Mouse (Mus musculus): ENCODE results near the gene Ctbp2. TPM values are rescaled to one million over a fixed set of nuclear protein-coding genes. Genes with fewer than 3 reads are reported as not detected.
A peak's percentile ranks its signal among the peaks of the same experiment; 100 is the strongest.

The Ctbp2 gene
- polyA plus RNA-seq, 1 experiment from 2014 or later: 117 TPM

GRCm38 (mm10) chr7:133067321-133067841 is 56.8 kb downstream of the Ctbp2 start:
- H3K4me3 ChIP-seq: no peak overlapping the region
- H3K36me3 ChIP-seq (replicated peaks): peaks cover 92% of the 10 kb centered on the region
- 67% methylated on average over 7 of the region's 7 CpGs for WGBS
- H3K9me3 ChIP-seq: no peaks in the 10 kb centered on the region
- H3K27me3 ChIP-seq (replicated peaks; ENCODE audit: low read depth, poor library complexity, severe bottlenecking): no peaks in the 10 kb centered on the region
- DNase-seq (ENCODE audit: low spot score): no peak
- H3K4me1 ChIP-seq: peaks cover 47% of the 10 kb centered on the region
- peak overlapping the region; percentile 49; the same call in 1 of the 2 replicates for H3K27ac ChIP-seq (replicated peaks)

- Histone ChIP-seq H3K4me1 (peaks cover 41% of the 10 kb centered on the region), H3K36me3 (replicated peaks) (peaks cover 91% of the 10 kb centered on the region)
- WGBS: 65% methylated on average over 6 of the region's 6 CpGs
Measured at GRCm38 (mm10) chr7:133066776-133067175, 57.4 kb downstream of the Ctbp2 start.

GRCm38 (mm10) chr7:133062055-133062454 is 62.1 kb downstream of the Ctbp2 start:
- peaks cover 85% of the 10 kb centered on the region for H3K36me3 ChIP-seq (replicated peaks)
- 92% methylated on average over 3 of the region's 3 CpGs for WGBS
- peaks cover 41% of the 10 kb centered on the region for H3K4me1 ChIP-seq
- no peak for DNase-seq (ENCODE audit: low spot score)
- H3K27me3 ChIP-seq (replicated peaks; ENCODE audit: low read depth, poor library complexity, severe bottlenecking): no peaks in the 10 kb centered on the region
- no peak overlapping the region for H3K4me3 ChIP-seq
- no peak overlapping the region for H3K27ac ChIP-seq (replicated peaks)
- H3K9me3 ChIP-seq: no peaks in the 10 kb centered on the region

More at GRCm38 (mm10) chr7:133066776-133067175, 57.4 kb downstream of the Ctbp2 start:
- DNase-seq (ENCODE audit: low spot score): no peak
- Histone ChIP-seq H3K27ac (replicated peaks) (no peak overlapping the region), H3K4me3 (no peak overlapping the region), H3K27me3 (replicated peaks; ENCODE audit: low read depth, poor library complexity, severe bottlenecking) (no peaks in the 10 kb centered on the region), H3K9me3 (no peaks in the 10 kb centered on the region)

- Histone ChIP-seq H3K4me1 (peaks cover 35% of the 10 kb centered on the region), H3K9me3 (no peaks in the 10 kb centered on the region), H3K4me3 (no peak overlapping the region), H3K36me3 (replicated peaks) (peaks cover 86% of the 10 kb centered on the region), H3K27me3 (replicated peaks; ENCODE audit: low read depth, poor library complexity, severe bottlenecking) (no peaks in the 10 kb centered on the region), H3K27ac (replicated peaks) (no peak overlapping the region)
- no peak for DNase-seq (ENCODE audit: low spot score)
- WGBS: 93% methylated on average over 6 of the region's 6 CpGs
Measured at GRCm38 (mm10) chr7:133060170-133060569, 64.0 kb downstream of the Ctbp2 start.

GRCm38 (mm10) chr7:133059517-133060104 is 64.5 kb downstream of the Ctbp2 start:
- Histone ChIP-seq H3K4me3 (no peak overlapping the region), H3K27ac (replicated peaks) (no peak overlapping the region), H3K27me3 (replicated peaks; ENCODE audit: low read depth, poor library complexity, severe bottlenecking) (no peaks in the 10 kb centered on the region), H3K9me3 (no peaks in the 10 kb centered on the region), H3K4me1 (peaks cover 35% of the 10 kb centered on the region), H3K36me3 (replicated peaks) (peaks cover 86% of the 10 kb centered on the region)
- no peak for DNase-seq (ENCODE audit: low spot score)
- 78% methylated on average over 9 of the region's 9 CpGs for WGBS

- Histone ChIP-seq H3K9me3 (no peaks in the 10 kb centered on the region), H3K27me3 (replicated peaks; ENCODE audit: low read depth, poor library complexity, severe bottlenecking) (no peaks in the 10 kb centered on the region), H3K4me1 (peaks cover 35% of the 10 kb centered on the region), H3K4me3 (no peak overlapping the region), H3K36me3 (replicated peaks) (peaks cover 86% of the 10 kb centered on the region), H3K27ac (replicated peaks) (peak overlapping the region; percentile 40; the same call in 1 of the 2 replicates)
- WGBS: 80% methylated on average over 6 of the region's 6 CpGs
- no peak for DNase-seq (ENCODE audit: low spot score)
Measured at GRCm38 (mm10) chr7:133059150-133059509, 65.0 kb downstream of the Ctbp2 start.

- no peak for DNase-seq (ENCODE audit: low spot score)
- H3K9me3 ChIP-seq: no peaks in the 10 kb centered on the region
- H3K27ac ChIP-seq (replicated peaks): peak overlapping the region; percentile 40; the same call in 1 of the 2 replicates
- no peak overlapping the region for H3K4me3 ChIP-seq
- no peaks in the 10 kb centered on the region for H3K27me3 ChIP-seq (replicated peaks; ENCODE audit: low read depth, poor library complexity, severe bottlenecking)
- 94% methylated on average over 12 of the region's 12 CpGs for WGBS
- H3K4me1 ChIP-seq: peaks cover 38% of the 10 kb centered on the region
- H3K36me3 ChIP-seq (replicated peaks): peaks cover 86% of the 10 kb centered on the region
Measured at GRCm38 (mm10) chr7:133058496-133059149, 65.5 kb downstream of the Ctbp2 start.

- no peak for DNase-seq (ENCODE audit: low spot score)
- Histone ChIP-seq H3K36me3 (replicated peaks) (peaks cover 92% of the 10 kb centered on the region), H3K9me3 (no peaks in the 10 kb centered on the region), H3K27ac (replicated peaks) (no peak overlapping the region), H3K4me1 (peaks cover 38% of the 10 kb centered on the region), H3K4me3 (no peak overlapping the region), H3K27me3 (replicated peaks; ENCODE audit: low read depth, poor library complexity, severe bottlenecking) (no peaks in the 10 kb centered on the region)
- 94% methylated on average over 8 of the region's 8 CpGs for WGBS
Measured at GRCm38 (mm10) chr7:133056924-133057323, 67.2 kb downstream of the Ctbp2 start.

- DNase-seq (ENCODE audit: low spot score): no peak
- Histone ChIP-seq H3K36me3 (replicated peaks) (peaks cover 91% of the 10 kb centered on the region), H3K4me1 (peaks cover 27% of the 10 kb centered on the region), H3K9me3 (no peaks in the 10 kb centered on the region), H3K27me3 (replicated peaks; ENCODE audit: low read depth, poor library complexity, severe bottlenecking) (no peaks in the 10 kb centered on the region), H3K27ac (replicated peaks) (no peak overlapping the region), H3K4me3 (no peak overlapping the region)
- 88% methylated on average over 5 of the region's 5 CpGs for WGBS
Measured at GRCm38 (mm10) chr7:133054486-133054885, 69.7 kb downstream of the Ctbp2 start.

- no peak overlapping the region for H3K27ac ChIP-seq (replicated peaks)
- H3K4me1 ChIP-seq: peaks cover 23% of the 10 kb centered on the region
- H3K36me3 ChIP-seq (replicated peaks): peaks cover 87% of the 10 kb centered on the region
- no peak overlapping the region for H3K4me3 ChIP-seq
- WGBS: 79% methylated on average over 9 of the region's 9 CpGs
- no peaks in the 10 kb centered on the region for H3K27me3 ChIP-seq (replicated peaks; ENCODE audit: low read depth, poor library complexity, severe bottlenecking)
- DNase-seq (ENCODE audit: low spot score): no peak
- H3K9me3 ChIP-seq: no peaks in the 10 kb centered on the region
Measured at GRCm38 (mm10) chr7:133053757-133054156, 70.4 kb downstream of the Ctbp2 start.

GRCm38 (mm10) chr7:133052819-133053218 is 71.3 kb downstream of the Ctbp2 start:
- H3K27ac ChIP-seq (replicated peaks): no peak overlapping the region
- H3K4me3 ChIP-seq: no peak overlapping the region
- H3K4me1 ChIP-seq: peaks cover 23% of the 10 kb centered on the region
- 88% methylated on average over 8 of the region's 8 CpGs for WGBS
- H3K9me3 ChIP-seq: no peaks in the 10 kb centered on the region
- peaks cover 82% of the 10 kb centered on the region for H3K36me3 ChIP-seq (replicated peaks)
- H3K27me3 ChIP-seq (replicated peaks; ENCODE audit: low read depth, poor library complexity, severe bottlenecking): no peaks in the 10 kb centered on the region
- no peak for DNase-seq (ENCODE audit: low spot score)

- H3K27me3 ChIP-seq (replicated peaks; ENCODE audit: low read depth, poor library complexity, severe bottlenecking): no peaks in the 10 kb centered on the region
- no peak overlapping the region for H3K27ac ChIP-seq (replicated peaks)
- H3K4me3 ChIP-seq: no peak overlapping the region
- peaks cover 77% of the 10 kb centered on the region for H3K36me3 ChIP-seq (replicated peaks)
- peaks cover 28% of the 10 kb centered on the region for H3K4me1 ChIP-seq
- 78% methylated on average over 6 of the region's 6 CpGs for WGBS
- no peak for DNase-seq (ENCODE audit: low spot score)
- H3K9me3 ChIP-seq: no peaks in the 10 kb centered on the region
Measured at GRCm38 (mm10) chr7:133050681-133051080, 73.5 kb downstream of the Ctbp2 start.

GRCm38 (mm10) chr7:133048085-133048630 is 76.0 kb downstream of the Ctbp2 start:
- 77% methylated on average over 3 of the region's 3 CpGs for WGBS
- no peak for DNase-seq (ENCODE audit: low spot score)
- no peak overlapping the region; the same call in 1 of the 2 replicates for H3K27ac ChIP-seq (replicated peaks)
- H3K4me3 ChIP-seq: no peak overlapping the region
- peaks cover 27% of the 10 kb centered on the region for H3K4me1 ChIP-seq
- H3K27me3 ChIP-seq (replicated peaks; ENCODE audit: low read depth, poor library complexity, severe bottlenecking): no peaks in the 10 kb centered on the region
- H3K36me3 ChIP-seq (replicated peaks): peaks cover 76% of the 10 kb centered on the region
- H3K9me3 ChIP-seq: no peaks in the 10 kb centered on the region

Measured in embryonic facial prominence, embryonic 10.5 days (tissue).